Mouse (Mus musculus) liver (tissue): ENCODE results near the gene Ogfr.

Experiments
- DNase-seq: peaks from one replicate; pipeline ENCODE4 v3.0.0-alpha.2; 2020; ENCODE audit warnings: mixed read lengths

Gene Ogfr

GRCm38 (mm10) chr2:180604781-180605180 lies 15.7 kb downstream of the Ogfr start:
- no peak for DNase-seq

- no peak for DNase-seq
These were observed 21.2 kb downstream of the Ogfr start for GRCm38 (mm10) chr2:180610283-180610682.

GRCm38 (mm10) chr2:180611882-180612281 lies 22.8 kb downstream of the Ogfr start:
- DNase-seq: no peak

GRCm38 (mm10) chr2:180641576-180642554 lies 52.8 kb downstream of the Ogfr start:
- no peak for DNase-seq

GRCm38 (mm10) chr2:180642555-180643260 lies 53.7 kb downstream of the Ogfr start, which contains the start of gene Tcfl5:
TSS of gene Tcfl5 (minus strand) at chr2:180642708.
- DNase-seq: no peak

- DNase-seq: no peak
These were observed 54.6 kb downstream of the Ogfr start for GRCm38 (mm10) chr2:180643626-180644025.
